Comparison of ENCODE assay signal across 9 mouse cellular contexts in the genomic region with DNA sequence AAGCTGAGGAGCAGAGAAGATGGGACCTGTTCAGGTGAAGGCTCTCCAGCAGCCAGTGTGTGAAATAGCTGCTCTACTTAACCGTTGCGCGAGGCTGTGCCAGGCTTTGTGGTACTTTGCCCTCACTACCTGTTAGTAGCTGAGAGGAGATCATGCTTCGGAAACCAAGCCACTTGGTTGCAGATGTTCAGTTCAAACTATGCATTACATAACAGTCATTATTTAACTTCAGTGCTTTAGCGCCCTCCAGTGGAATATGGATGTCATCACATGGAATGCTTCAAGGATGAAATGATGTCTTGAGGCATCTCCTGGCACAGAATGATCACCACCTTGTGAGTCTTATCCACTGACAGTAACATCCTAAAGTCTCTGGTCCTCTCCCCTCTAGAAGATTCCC. TPM values are rescaled to one million over a fixed set of nuclear protein-coding genes. Genes with fewer than 3 reads are reported as not detected.
A peak's percentile ranks its signal among the peaks of the same experiment; 100 is the strongest.
DNase-seq lines count a peak whose midpoint lies in the region; ATAC-seq lines count a peak whose summit lies in the region.
"Had no signal": no experiment of that assay in that cellular context is flagged by ENCODE, and none has a peak within 500 bp of the region (broad histone marks: within the 10 kb centered on the region; RNA-seq: fewer than 3 reads in every experiment).

No protein-coding gene starts in this region.

- peak; percentile 43 to 50 for DNase-seq in cerebellum, postnatal 14 days
- DNase-seq in cerebellum, adult 11-12 months, result no peak
- peak; percentile 20 for DNase-seq in thymus, postnatal 0 days (ENCODE audit: low spot score)
- no peak for DNase-seq in thymus, postnatal 4 days
- peak; percentile 23 to 48 for DNase-seq in left cerebral cortex, postnatal 10 days (ENCODE audit: extremely low spot score in 1 of 2, low spot score in 2 of 2)
- DNase-seq in right cerebral cortex, postnatal 10 days (ENCODE audit: low spot score in 2 of 2), result peak; percentile 44 to 55

- peak; percentile 15 to 46; a peak in 3 of 4 replicates for ATAC-seq in hematopoietic stem cell, adult 5-6 weeks (replicated peaks in 1 of 2; ENCODE audit: insufficient read depth in 1 of 2, low FRiP score in 2 of 2, low TSS enrichment in 1 of 2, low read depth in 1 of 2, poor library complexity in 2 of 2, severe bottlenecking in 2 of 2)
- ATAC-seq in monocyte, adult 5-6 weeks (replicated peaks; ENCODE audit: insufficient number of reproducible peaks, low FRiP score, low TSS enrichment, poor library complexity, severe bottlenecking), result no peak

- intact Hi-C loops in left cerebral cortex, postnatal 10 days (cut with DNase I), result loop anchor here (2.0 to 5.0 kb wide), 4 partner anchors 98 to 673 kb away; no protein-coding TSS in a partner anchor

RNA-seq across cellular contexts. Expression of gene Pax1, which starts 56.5 kb away (rescaled TPM):
- 36.5 and 53.2 TPM in 2 replicates for polyA plus RNA-seq in thymus, postnatal 0 days (2015; fragmentation: Nextera tagmentation; extraction: Ambion mirVana)
- not detected in 2 replicates for total RNA-seq in hematopoietic stem cell, adult 5-6 weeks (2017)
- not detected for total RNA-seq in left cerebral cortex, postnatal 10 days (2021)
- total RNA-seq in monocyte, adult 5-6 weeks (2017), result not detected in 3 replicates
- polyA plus RNA-seq: hindbrain, embryonic 15.5 days had no signal

Comparison
In these comparisons a context has a peak if more than half of its experiments do, and no peak if none do; other contexts are left out.
1. DNase-seq: peak in cerebellum, postnatal 14 days (2 of 2), thymus, postnatal 0 days (single experiment), left cerebral cortex, postnatal 10 days (2 of 2) and right cerebral cortex, postnatal 10 days (2 of 2); none in cerebellum, adult 11-12 months (single experiment) and thymus, postnatal 4 days (single experiment).